Mouse (Mus musculus) brain, embryonic 18.5 days (tissue): ENCODE data around the gene Fblim1.
A peak's percentile ranks its signal among the peaks of the same experiment; 100 is the strongest.

ENCODE experiments used
- DNase-seq: peaks from one replicate; pipeline ENCODE4 v3.0.0-alpha.2; 2012; ENCODE audit warnings: low read depth, low spot score

The Fblim1 gene

DNA sequence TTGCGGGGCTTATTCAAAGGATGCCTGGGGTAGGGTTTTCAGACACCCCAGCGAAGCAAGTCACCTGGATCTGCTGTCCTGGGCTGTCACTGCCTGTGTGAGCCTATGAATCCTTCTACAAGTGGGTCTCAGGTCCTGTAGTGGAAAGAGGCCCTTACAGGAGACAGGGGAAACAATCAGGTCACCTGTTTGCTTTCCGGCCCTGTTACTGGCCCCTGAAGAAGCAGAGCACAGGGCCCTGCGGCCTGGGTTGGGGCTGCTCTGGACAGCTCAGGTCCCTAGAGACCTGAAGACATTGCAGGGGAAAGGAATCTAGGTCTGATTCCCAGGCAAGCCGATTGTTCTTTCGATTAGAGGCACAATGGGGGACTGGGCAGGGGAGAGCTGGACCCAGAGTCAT lies 5.5 kb downstream of the Fblim1 start:
- DNase-seq, result no peak

DNA sequence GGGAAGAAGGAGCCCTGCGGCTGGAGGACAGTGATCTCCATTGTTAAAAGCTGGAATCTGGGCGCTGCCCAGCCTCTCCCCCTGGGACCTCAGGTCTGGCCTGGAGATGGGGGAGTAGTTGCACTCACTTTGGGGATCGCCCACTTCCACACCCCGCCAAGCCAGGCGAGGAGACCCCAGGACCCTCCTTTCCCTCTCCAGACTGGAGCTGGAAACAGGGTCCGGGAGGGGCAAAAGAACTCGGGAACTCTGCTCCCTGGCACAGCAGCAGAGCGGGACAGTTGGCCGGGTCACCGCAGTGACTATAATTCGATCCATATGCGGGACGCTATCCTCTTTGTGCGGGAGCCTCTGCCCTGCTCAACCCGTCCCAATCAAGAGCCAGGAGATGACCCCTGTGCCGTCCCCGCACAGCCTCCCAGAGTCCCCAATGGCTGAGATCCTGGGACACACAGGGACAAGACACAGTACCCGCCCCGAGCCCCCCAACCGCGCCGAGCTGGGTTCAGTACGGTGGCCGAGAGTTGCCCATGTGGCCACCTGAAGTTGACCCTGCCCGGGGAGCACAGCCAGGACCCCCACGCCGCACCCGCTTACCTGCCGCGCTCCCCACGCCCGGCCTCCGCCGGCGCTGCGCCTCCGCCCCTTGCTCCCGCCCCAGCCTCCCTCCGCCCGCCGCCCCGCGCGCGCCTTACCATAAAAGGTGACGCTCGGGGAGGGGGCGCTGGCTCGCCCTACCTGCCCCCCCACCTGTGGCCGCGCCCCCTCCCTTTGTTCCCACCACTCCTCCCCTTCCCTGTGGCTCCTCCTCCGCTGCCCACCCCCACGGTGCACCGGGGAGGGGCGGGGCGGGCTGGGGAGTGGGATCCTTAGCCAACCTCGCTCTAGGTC lies 6.4 kb downstream of the Fblim1 start:
- DNase-seq, result no peak

DNA sequence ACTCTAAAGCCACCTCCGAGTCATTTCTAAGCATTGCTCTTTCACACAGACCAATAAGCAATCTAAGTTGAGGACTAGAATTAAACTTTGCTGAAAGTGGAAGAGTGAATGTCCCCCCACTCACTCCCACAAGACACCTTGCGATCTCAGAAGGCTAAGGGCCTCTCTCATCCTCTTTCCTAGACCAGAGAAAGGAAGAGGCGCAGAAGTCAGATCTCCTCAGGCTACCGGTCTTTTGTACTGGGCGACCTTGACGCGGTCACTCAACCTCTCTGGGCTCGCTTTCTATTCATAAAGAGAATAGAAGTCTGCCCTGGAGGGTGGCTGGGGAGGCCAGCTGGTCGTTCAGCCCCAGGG lies 7.0 kb downstream of the Fblim1 start:
- DNase-seq, result no peak

DNA sequence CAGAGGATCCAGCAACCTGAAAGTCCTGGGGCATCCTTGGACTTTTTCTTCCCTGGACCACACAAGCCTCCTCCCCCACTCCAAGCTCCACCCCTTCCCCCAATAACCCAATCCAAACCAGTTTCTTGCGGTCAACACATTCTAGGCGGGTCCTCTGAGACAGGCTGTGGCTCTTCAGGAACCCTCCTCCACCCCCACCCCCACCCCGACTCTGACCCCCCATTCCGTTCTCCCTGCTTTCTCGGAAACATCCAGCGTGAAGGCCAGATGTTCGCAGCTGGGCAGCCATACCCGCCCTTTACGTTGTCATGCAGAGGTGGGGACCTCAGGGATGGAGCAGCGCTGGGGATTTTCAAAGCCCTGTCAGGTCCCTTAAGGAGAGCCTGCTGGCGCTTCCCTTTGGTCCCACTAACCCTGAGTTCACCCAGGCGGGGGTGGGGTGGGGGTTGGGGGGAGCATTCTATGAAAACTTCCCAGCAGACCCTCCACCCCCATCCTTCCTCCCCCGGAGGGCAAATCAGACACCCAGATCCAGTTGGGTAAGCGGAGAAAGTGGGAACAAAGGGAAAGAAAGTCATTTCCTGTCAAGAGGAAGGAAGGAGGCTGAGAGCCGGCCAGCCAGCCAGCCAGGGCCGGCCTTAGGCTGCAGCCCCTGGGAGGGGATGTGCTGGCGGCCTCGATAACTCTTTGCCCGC lies 7.5 kb downstream of the Fblim1 start:
- no peak for DNase-seq

DNA sequence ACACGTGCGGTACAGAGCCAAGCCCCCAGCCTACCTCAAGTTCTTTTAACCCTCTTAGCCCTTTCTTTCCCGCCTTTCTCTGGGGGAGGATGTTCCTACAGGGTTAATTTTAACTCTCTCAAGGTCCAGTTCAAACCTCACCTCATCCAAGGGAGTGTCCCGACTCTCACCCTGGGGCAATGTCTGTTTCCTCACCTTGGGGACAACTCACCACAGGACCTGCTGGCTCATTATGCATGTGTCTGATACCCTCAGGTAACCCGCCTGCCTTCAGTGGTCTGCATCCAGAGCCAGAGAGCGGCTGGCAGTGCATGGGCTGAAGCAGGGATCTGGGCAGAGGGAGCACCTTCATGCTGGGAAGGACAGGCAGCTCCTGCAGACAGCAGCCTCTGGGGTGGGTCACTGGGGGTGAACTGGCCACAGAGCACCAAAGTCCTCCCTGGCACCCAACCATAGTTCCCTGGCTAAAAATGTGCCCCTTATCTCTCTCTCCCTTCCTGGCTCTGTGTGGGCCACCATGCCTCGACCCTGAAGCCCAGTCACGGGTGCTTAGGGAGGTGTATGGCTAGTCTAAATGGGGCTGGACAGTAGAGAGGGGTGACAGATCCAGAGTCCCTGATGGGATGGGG lies 9.1 kb downstream of the Fblim1 start:
- no peak for DNase-seq

DNA sequence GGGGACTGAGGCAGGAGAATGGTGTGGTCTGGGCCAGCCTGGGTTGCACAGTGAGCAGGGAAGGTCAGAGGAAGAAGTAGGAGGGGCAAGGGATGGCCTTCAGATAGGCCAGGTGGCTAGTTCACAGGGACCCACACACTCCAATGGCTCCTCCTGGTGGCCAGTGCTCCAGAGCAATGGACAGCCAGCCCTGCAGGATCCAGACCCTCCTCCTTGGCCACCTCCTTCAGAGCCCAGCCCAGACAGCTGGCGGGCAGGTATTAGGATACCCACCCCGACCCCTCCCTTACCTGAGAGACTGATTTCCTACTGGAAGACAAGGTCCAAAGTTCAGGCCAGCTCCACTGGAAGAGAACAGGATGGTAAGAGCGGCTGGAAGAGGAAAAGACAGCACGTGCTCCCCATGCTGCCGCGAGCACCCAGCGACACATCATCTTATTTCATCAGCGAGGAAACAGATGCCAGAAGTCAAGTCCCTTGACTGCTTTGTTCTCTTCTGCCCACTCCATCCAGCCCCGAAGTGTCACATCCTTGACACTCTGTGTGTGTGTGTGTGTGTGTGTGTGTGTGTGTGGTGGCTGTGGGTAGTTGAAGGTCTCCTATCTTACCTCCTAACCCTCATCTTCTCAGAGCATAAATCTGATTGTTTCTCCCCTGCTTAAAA lies 10.2 kb downstream of the Fblim1 start:
- no peak for DNase-seq

DNA sequence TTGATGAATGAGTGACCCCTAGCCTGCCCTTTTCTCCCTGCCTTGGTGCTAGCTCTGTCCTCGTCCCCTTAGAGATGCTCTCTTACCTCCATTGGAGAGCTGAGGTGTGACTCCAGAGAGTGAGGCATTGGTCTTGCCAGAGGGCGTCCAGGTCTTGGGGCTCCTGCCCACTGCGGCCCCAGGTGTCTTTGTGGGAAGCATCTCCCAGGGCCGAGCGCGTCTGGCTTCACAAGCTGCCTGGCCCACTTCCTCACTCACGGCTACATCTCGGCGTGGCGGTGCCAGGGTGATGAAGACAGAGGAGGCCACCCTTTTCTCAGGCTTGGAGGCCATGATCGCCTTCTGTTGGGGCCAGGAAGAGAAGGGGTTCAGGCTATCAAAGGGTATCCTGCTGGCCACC lies 10.8 kb downstream of the Fblim1 start:
- no peak for DNase-seq

DNA sequence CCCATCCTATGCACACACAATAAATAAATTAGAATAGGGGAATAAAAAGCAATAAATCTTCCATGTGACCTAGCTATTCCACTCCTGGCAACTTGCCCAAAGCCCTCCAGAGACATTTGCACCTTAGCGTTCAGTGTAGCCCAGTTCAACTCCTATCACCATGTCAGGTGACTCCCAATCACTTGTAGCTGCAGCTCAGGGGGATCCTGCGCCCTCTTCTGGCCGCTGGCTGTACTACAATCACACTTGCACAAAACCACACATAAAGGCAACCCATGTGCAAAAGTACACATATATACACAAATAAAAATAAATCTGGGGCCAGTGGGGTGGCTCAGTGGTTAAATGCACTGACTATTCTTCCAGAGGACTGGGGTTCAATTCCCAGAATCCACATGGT lies 14.3 kb downstream of the Fblim1 start:
- no peak for DNase-seq

DNA sequence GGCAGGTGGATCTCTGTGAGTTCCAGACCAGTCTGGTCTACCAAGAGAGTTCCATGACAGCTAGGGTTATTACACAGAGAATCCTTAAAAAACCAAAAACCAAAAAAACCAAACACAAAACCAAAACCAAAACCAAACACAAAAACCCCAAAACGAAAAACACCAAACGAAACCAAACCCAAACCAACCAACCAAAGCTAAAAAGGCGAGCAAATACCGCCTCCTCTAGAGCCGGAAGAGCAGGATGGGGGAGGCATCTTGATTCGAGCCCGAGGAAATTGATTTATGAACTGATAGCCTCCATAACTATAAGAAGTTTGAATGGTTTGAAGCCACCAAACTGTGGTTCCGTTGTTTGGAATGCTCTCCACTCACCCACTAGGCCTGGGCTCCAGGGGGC lies 22.0 kb downstream of the Fblim1 start:
- DNase-seq, result no peak

DNA sequence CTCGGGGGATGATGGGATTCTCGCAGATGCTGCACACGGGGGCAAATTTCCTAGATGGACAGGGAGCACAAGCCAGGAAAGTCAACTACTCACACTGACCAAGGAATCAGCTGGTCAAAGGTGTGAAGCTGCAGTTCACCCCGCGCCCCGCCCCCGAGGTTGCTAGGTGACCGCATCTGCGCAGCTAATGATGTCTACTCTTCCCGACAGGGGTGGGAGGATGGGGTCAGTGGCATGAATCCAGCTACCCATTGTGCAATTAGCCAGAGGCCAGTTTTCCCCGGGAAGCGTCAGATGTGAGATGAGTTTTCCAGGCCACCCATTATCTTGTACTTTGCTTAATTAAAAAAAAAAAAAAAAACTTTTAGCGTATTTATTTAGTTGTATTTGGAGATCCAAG lies 24.8 kb downstream of the Fblim1 start:
- DNase-seq, result no peak

DNA sequence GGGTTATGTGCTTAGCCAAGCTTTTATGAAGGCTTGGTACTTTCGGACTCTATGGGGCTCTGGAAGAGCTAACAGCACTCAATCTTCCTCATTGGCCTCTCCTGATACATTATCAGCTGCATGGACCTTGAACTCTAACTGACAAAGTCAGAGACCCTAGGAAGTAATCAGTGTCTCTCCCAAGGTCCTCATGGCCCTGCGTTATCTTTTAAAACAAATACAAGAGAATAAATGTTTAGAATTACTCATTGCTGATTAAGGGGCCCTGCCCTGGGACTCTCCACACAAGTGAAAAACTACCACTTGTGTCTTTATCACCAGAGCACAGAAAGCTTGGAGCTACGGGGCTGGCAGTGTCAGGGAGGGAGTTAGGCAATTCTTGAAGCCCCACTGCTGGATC lies 27.1 kb downstream of the Fblim1 start:
- DNase-seq, result no peak

DNA sequence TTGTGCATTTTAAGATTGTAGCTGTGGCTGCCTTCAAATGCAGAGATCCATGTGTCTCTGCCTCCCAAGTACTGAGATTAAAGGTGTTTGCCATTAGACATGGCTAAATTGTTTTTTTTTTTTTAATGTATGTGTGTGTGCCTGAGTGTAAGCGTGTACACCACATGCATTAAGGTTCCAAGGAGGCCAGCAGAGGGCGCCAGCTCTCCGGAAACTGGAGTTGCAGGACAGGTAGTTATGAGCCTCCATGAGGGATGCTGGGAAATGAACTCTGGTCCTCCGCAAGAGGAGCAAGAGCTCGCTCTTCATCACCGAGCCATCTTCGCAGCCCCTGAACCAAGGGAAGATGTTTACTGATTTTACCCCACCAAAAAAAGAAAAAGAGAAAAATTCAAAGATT lies 29.0 kb downstream of the Fblim1 start:
- DNase-seq, result no peak

DNA sequence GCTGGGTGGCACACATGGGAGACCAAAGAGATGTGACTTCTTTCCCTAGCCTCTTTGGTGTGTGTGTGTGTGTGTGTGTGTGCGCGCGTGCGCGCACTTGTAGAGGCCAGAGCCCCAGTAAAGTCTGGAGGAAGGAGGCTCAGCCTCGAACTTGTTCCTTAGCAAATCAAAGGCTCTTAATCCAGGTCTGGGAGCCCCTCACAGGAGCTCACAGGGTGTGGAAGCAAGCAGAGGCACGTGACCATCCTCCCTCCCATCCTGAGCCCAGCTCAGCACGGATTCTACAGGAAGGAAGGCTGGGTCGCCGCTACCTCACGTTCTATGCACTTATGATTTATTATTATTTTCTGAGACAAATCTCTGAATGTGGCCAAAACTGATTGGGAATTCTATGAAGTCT lies 29.5 kb downstream of the Fblim1 start:
- no peak for DNase-seq

DNA sequence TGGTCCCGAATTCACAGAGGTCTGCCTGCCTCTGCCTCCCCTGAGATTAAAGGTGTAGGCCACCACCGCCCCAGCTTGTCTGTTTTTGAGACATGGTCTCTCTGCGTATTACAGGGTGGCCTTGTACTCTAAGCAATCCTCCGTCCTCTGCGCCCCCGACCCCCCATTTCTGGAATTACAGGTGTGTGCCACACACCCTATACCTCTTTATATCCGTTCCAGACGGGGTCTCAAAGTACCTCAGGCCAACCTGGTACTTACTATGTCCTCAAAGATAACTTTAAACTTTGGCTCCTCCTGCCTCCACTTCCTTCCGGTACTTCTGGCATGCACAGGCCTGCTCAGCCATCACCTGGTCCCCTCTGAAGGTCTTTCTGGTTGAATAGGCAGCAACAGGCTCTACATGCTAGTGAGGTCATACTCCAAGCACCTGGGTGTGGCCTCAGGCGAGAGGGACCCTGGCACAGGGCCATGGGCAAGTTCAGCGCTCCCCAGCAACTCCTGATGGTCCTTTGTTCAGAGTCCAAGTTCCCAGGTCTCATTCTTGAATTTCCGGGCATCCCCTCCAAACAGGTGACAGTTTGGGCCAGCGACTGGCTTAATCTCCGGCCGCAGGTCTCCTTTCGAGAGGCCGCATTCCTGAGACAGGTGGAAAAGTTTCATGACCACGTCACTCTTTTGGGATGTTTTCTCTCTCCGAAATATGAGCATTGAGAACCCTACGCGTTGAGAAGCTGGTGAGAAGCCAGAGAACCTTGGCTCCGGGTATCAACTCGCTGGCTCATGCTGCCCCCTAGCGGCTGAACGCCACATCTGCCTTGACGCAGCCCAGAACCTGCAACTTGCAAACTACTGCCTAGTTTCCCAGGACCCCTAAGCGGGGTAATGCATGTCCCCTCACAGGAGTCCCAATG lies 30.9 kb downstream of the Fblim1 start:
- peak; percentile 37 for DNase-seq

DNA sequence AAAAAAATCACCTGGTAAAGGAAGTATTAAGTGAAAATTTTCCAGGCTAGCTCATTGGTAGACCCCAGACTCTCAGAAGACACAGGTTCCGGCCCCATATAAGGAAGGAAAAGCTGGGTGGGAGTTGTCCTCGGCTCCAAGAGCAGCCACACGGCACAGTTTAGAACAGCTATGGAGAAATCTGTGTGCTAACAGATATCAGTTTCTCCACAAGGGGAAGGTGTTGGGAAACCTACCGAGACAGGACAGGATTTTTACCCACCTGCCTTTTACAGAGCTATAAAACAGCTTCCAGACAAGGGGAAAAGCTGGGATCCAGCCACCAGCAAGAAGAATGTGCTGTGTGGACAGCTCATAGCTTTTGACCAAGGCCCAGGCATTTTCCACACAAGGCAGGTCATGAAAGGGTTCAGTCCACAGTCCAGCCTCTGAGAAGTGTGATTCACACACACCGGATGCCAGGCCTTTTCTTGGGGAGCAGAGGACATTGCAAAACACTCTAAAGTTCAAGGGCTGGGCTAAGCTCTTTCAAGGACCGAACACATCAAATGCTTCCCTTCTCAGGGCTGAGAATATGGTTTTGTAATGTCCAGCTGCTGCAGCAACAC lies 32.4 kb downstream of the Fblim1 start:
- DNase-seq, result no peak

DNA sequence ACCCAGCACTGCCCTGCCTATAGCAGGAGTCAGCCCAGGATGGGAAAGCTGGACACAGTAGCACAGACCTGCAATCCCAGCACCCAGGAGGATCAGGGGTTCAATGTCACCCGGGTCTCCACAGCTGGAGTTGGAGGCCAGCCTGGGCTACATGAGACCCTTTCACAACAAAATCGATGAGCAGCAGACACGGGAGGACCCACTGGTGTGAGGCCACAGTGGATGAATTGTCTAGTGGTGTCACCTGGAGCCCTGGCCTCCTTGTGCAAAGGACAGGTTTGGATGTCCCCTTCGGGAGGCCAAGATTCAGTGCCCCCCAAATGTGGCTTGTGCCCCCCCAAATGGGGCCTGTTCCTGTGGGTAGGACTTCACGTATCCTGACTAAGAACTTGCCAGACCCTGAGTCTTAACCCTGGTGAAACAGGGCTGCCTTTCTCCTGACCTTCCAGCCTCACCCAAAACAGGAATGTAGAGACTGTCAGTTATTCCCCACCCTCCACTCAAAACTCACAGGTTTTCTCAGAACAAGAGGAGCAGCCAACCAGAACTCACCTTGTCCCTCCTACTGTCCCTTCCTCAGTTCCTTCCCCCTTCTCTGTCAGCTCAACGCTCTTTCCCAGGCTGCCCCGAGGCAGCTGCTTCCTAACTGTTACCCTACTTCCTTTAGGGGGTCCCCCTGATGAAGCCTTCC lies 33.1 kb downstream of the Fblim1 start:
- no peak for DNase-seq

DNA sequence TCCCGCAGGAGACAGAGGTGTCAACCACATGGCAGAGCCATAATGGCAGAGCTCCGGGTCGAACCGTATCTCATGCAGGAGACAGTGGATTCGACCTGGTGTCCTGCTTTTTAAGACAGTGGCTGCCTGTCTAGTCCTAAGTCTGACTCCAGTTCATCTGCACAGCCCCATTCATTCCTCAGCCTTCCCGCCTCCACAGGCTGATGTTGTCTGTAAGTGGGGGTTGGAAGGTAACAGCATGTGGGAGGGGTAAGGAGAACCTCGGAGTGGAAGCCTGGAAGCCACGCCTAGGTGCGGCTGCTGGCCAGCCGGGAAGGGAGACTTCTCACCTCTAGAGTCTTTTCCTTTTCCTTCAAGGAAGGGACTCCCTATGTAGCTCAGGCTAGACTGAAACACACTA lies 34.0 kb downstream of the Fblim1 start:
- no peak for DNase-seq

DNA sequence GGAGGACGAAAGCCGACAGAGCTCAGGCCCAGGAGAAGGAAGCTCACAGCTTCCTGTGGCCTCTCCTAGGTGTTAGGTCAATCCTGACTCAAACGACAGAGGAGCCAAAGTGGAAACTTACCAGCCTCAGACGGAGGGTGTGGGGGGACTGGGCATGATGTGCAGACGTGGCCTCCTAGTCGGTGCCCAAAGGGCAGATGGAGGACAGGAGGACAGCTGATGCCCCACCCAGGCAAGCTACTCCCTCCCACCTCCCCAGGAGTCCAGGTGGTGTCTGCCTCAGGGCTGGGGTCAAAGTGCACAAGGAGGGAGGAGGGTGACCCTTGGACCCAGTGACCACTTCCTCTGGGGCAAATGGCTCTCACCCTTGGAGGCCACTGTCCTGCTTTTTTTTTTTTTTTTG lies 34.6 kb downstream of the Fblim1 start:
- no peak for DNase-seq

DNA sequence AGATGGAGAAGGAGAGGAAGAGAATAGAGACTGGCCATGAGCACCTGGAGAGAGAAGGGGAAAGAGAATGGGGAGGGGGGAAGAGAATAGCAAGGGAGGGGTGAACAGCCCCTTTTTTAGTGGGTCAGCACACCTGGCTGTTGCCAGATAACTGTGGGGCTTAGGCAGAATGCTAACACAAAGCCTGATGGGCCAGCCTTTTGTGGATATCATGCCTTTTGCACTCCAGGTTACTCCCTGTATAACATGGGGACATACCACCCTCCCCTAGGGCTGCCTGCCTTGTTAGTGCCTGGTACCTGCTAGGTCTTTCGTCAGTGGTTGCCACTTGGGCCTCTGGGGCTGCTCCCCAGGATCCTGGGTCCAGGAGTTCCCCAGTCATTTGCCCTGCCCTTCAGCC lies 35.1 kb downstream of the Fblim1 start:
- no peak for DNase-seq

DNA sequence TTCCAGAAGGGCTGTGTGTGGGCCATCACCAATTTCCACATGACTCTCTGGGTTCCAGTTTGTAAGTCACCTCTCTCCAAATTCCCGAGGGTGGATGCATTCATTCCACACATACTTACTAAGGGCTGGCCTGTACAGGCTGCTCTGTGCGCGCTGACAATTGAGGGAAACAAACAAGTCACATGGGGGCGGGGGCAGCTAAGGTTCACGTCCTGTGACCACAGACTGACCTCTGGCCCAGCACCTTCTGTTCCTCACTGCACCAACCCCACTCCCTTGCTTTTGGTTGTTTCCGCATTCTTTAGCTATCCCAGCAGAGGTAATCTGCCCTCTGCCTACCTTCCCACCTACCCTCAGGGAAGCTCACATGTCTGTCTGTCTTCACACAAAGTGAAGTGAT lies 35.9 kb downstream of the Fblim1 start:
- no peak for DNase-seq
